Mouse (Mus musculus): ENCODE measurements at regions not wholly inside any gene's neighbourhood (a gene's known extent, or its start where the extent isn't known, plus 50 kb on each side); places are given as distances from the start of the nearest gene placed in this dataset.

- DNase-seq, result no peak
Observed at GRCm38 (mm10) chr9:62220451-62220850, 61.6 kb downstream of the Spesp1 start.

- no peak for DNase-seq
Observed at GRCm38 (mm10) chr9:62215151-62215859, 66.7 kb downstream of the Spesp1 start.

GRCm38 (mm10) chr9:62214546-62214945 lies 67.5 kb downstream of the Spesp1 start:
- no peak for DNase-seq

GRCm38 (mm10) chr9:62212615-62213014 lies 69.4 kb downstream of the Spesp1 start:
- DNase-seq, result no peak

GRCm38 (mm10) chr9:62210815-62211214 lies 71.2 kb downstream of the Spesp1 start:
- no peak for DNase-seq

GRCm38 (mm10) chr9:62208436-62208835 lies 73.6 kb downstream of the Spesp1 start:
- no peak for DNase-seq

GRCm38 (mm10) chr9:62205264-62205663 lies 76.7 kb downstream of the Spesp1 start:
- DNase-seq, result peak; percentile 32

DNA sequence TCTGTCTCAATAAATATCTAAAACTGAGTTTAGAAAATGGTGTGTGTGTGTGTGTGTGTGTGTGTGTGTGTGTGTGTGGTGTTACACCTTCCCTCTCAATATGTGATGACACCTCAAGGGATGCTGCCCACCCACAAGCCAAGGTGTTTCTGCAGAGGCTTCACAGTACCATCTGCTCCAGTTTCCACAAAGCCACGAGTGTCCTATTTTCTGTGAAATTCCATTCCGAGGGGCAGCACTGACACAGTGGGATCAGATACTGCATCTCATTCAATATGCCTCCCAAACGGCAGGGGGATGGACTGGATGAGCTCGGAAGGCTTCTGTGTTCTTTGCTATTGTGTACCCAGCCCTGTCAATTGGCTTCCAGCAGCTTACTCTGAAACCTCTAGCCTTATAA lies 78.5 kb downstream of the Spesp1 start:
- no peak for DNase-seq

GRCm38 (mm10) chr9:62202331-62202730 lies 79.7 kb downstream of the Spesp1 start:
- DNase-seq, result no peak

DNA sequence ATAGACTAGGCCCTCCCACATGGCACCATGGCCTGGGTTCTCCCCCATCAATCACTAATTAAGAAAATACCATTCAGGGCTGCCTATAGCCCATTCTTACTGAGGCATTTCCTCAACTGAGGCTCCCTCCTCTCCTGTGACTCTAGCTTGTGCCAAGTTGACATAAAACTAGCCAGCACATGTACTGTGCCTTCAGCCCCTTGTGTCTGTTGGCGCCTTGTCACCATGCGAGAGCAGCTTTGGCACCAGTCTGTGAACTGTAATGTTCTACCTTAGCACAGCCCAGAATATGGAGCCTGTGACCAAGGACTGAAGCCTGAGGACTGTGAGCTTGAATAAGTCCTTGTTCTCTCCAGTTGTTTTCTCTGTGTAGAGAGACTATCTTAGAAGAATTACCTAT lies 75.0 kb upstream of the Glce start:
- DNase-seq, result no peak

DNA sequence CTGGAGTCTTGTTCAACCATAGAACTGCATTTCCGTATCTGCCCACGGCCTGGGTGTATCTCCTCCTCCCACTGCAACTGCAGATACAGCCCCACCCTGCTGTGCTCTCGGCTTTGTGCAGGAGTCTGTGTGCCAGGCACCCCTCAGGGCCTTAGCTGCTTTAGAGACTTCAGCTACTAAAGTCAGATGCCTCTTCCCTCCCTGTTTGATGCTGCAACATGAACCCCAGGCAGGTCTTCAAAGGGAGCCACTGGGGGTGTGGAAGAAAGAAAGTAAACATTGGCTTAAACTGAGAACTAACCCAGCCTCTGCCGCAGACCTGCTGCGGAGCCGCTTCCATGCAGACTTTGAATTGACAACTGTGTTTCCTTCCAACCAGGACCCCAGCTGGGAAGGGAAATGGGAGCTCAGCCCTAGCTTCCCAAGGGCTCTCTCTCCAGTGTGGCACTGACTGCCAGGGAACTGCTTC lies 70.0 kb upstream of the Glce start:
- no peak for DNase-seq

GRCm38 (mm10) chr9:62190474-62190873 lies 68.0 kb upstream of the Glce start:
- no peak for DNase-seq

DNA sequence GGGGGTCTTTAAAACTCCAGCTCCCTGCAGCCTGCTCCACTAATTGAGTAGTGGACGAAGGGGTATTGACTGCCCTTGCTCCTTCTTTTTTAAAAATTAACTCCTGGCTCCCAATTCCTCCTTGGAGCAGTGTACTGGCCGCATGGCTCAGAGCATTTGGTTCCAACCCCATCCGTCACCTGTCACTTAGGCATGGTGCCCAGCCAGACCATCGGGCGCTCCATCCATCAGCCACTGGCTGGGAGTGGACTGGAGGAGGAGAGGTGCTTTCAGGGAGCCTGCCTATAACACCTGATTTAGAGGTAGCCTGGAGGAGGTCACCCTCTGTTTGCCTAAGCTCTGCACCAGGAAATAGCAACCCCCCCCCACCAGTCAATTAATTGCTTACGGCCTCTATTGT lies 66.4 kb upstream of the Glce start:
- no peak for DNase-seq

GRCm38 (mm10) chr9:62188379-62188778 lies 65.9 kb upstream of the Glce start:
- no peak for DNase-seq

DNA sequence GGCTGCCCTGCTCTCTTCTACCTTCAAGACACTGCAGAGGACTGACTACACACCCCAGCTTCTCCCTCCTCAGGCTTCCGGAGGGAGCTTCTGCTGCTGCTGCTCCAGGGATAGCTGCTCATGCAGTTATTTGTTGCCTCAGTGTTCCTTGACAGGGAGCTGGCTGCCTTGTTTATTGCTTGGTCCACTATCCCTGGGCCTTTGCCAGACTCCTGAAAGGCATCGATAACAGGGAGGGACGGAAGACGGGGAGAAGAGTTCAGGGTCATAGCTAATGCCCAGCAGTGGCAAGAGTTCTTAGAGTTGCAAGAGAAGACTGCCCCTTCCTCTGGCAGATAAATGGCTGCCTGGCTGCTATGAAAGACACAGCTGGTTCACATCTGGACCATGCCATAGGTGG lies 64.4 kb upstream of the Glce start:
- no peak for DNase-seq

DNA sequence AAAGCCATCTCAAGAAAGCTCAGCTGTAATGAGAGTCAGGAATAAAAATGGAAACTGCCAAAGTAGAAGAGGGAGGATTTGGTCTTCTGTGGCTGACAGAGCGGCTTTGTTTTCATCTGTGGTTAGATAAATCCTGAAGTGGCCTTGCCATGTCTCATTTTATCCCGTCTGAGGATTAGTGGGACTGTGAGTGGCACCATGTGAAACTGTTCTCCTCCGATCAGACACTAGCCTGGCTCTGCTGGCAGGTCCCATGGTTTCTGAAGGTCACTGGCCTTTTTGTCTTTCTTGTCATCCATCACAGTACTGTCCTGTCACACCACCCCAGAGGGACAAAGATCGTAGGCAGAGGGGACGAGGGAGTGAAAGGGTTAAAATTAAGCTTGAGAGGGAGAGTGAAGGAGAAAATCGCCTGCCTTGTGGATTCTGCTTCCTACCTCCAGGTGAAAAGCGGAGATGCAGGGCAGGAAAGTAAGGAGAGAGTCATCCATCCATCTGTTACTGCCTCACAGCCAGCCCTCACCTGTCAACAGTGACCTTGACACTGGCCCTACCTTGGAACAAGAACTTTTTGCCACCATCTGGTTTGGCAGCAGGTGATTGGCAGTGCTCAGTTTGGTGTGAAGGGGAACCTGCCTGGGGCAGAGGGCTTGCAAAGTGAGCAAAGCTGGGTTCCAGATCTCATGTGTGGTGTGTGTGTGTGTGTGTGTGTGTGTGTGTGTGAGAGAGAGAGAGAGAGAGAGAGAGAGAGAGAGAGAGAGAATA lies 63.2 kb upstream of the Glce start:
- no peak for DNase-seq

DNA sequence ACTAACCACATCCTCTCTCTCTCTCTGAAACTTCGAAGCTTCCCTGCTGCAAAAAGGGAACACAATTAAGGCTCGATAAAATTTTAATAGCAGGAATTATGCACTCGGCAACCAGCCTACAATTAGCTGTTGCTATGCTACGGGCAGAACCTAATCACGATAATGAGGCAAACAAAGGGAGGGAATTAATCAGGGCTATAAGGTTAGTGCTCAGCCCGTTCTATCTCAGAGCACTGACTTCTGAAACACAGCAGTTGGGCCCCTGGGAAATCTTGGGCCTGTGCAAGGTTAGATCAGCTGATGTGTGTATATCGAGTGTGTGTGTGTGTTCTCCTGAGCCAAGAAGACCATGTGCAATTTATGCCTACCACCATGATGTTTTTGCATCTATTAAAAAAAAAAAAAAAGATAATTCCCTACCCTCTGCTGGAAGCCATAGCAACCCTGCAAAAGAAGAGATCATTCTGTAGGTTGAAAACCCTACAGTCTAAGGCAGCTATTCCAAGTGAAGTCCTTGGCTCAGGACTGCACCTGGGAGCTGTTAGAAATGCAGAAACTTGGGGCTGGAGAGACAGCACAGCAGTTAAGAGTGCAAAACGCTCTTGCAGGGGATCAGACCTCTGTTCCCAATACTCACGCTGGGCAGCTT lies 58.9 kb upstream of the Glce start:
- DNase-seq, result peak; percentile 23

GRCm38 (mm10) chr9:62180456-62181181 lies 58.2 kb upstream of the Glce start:
- DNase-seq, result no peak

DNA sequence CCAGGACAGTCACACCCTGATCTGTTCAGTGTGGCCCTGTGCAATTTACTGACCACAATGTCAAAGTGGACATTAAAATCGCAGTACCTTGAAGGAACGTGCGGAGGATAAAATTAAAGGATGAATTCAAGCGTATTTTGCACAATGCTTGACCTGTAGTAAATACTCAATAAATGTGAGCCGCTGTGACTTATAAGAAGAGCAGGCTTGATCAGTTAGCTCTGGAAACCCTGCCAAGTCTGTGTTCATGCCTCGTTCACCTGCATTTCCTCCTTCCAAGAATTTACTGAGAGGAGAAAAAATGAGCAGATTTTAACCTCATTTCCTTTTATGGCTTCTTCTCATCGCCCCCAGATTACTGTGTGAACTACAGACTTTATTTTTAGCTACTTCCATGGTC lies 52.2 kb upstream of the Glce start:
- no peak for DNase-seq
